Mouse (Mus musculus): ENCODE data around the gene Parp3. TPM values are rescaled to one million over a fixed set of nuclear protein-coding genes. Genes with fewer than 3 reads are reported as not detected.
A peak's percentile ranks its signal among the peaks of the same experiment; 100 is the strongest.

Parp3 gene
- polyA plus RNA-seq, 1 experiment from 2014 or later, result 1.8 TPM

- 78% methylated on average over 4 of the region's 4 CpGs for whole genome bisulfite sequencing
Measured at GRCm38 (mm10) chr9:106444836-106445235, 31.9 kb downstream of the Parp3 start.

GRCm38 (mm10) chr9:106442680-106443079 lies 34.1 kb downstream of the Parp3 start:
- WGBS, result 72% methylated on average over 5 of the region's 5 CpGs
- H3K9ac ChIP-seq (replicated peaks), result no peak overlapping the region
- H3K27me3 ChIP-seq, result no peaks in the 10 kb centered on the region
- peaks cover 27% of the 10 kb centered on the region for H3K4me1 ChIP-seq
- ATAC-seq (ENCODE audit: low FRiP score, low read depth), result no peak
- H3K27ac ChIP-seq (replicated peaks), result no peak overlapping the region
- no peaks in the 10 kb centered on the region for H3K9me3 ChIP-seq
- no peaks in the 10 kb centered on the region for H3K36me3 ChIP-seq
- H3K4me3 ChIP-seq, result no peak overlapping the region
- no peak overlapping the region for H3K4me2 ChIP-seq (replicated peaks)

More at GRCm38 (mm10) chr9:106444836-106445235, 31.9 kb downstream of the Parp3 start:
- H3K4me1 ChIP-seq, result peaks cover 31% of the 10 kb centered on the region
- no peak overlapping the region for H3K27ac ChIP-seq (replicated peaks)
- no peak for ATAC-seq (ENCODE audit: low FRiP score, low read depth)
- no peaks in the 10 kb centered on the region for H3K9me3 ChIP-seq
- no peak overlapping the region for H3K9ac ChIP-seq (replicated peaks)
- no peaks in the 10 kb centered on the region for H3K27me3 ChIP-seq
- H3K4me2 ChIP-seq (replicated peaks), result no peak overlapping the region
- H3K36me3 ChIP-seq, result no peaks in the 10 kb centered on the region
- H3K4me3 ChIP-seq, result no peak overlapping the region

DNA sequence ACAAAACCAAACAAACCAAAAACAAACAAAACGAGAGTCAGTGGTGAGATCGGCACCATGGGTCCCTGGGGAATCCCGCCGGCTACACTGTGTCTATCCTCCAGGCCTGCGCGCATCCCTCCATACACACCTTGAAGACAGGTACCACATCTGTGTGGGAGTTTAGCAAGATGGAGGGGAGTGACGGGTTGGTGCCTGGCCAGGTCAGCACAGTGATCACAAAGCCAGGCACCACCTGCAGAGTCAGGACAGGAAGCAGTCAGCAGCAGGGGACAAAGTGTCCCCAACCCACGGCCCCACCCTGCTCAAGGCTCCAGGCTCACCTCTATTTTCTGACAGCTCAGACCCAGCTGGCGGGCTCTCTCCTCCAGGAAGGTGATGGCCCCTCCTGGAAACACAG lies 40.2 kb downstream of the Parp3 start:
- H3K4me3 ChIP-seq, result no peak overlapping the region
- no peak for ATAC-seq (ENCODE audit: low FRiP score, low read depth)
- peak overlapping the region; percentile 29; the same call in 1 of the 2 replicates for H3K9ac ChIP-seq (replicated peaks)
- H3K9me3 ChIP-seq, result no peaks in the 10 kb centered on the region
- no peak overlapping the region for H3K4me2 ChIP-seq (replicated peaks)
- no peaks in the 10 kb centered on the region for H3K27me3 ChIP-seq
- peaks cover 23% of the 10 kb centered on the region for H3K4me1 ChIP-seq
- no peak overlapping the region for H3K27ac ChIP-seq (replicated peaks)
- H3K36me3 ChIP-seq, result peaks cover 23% of the 10 kb centered on the region
- 85% methylated on average over 9 of the region's 9 CpGs for WGBS

DNA sequence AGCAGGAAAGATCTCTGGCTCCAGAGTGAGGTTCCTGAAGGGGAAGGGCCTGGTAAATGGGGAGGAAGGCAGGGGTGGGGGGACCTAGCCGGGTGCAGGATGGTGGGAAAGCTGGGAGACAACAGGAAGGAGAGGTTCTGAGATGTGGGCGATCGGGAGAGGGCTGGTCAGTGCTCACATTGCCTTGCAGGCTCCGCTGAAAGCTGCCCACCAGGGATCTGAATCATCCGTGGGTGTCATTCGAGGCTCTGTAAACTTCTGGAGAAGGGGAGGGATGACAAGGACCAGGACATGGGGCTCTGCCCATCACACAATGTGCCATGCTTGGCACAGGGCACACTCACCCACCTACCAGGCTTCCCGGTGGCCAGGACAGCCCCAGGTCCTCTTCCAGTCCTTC lies 43.4 kb downstream of the Parp3 start:
- no peaks in the 10 kb centered on the region for H3K27me3 ChIP-seq
- H3K9ac ChIP-seq (replicated peaks), result no peak overlapping the region
- no peak overlapping the region for H3K4me3 ChIP-seq
- ATAC-seq (ENCODE audit: low FRiP score, low read depth), result no peak
- H3K36me3 ChIP-seq, result peaks cover 33% of the 10 kb centered on the region
- H3K4me2 ChIP-seq (replicated peaks), result no peak overlapping the region
- peaks cover 27% of the 10 kb centered on the region for H3K4me1 ChIP-seq
- H3K27ac ChIP-seq (replicated peaks), result no peak overlapping the region
- WGBS, result 83% methylated on average over 7 of the region's 7 CpGs
- no peaks in the 10 kb centered on the region for H3K9me3 ChIP-seq

DNA sequence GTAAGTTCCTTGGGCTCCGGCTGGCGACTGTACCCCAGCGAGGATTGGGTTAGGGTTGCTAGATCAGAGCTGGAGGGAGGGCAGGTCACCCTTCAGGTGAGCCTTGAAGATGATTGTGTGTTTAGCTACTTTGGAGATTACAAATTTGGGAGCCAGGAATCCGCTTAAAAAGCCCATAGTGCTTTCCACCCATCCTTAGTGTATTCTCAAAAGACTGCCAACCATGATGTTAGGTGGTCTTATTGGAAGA lies 46.8 kb downstream of the Parp3 start:
- H3K9ac ChIP-seq (replicated peaks), result peak overlapping the region; percentile 99

GRCm38 (mm10) chr9:106429221-106430014 lies 47.3 kb downstream of the Parp3 start, which contains the start of gene Rpl29:
TSS of gene Rpl29 (plus strand) at chr9:106429454.
- peak; percentile 94 for ATAC-seq (ENCODE audit: low FRiP score, low read depth)
- Histone ChIP-seq H3K27me3 (no peaks in the 10 kb centered on the region), H3K4me2 (replicated peaks) (peak within 1 kb of the TSS; percentile 82), H3K4me3 (peak within 1 kb of the TSS; percentile 77), H3K36me3 (peaks cover 33% of the 10 kb centered on the region), H3K9me3 (no peaks in the 10 kb centered on the region), H3K9ac (replicated peaks) (peak within 1 kb of the TSS; percentile 99), H3K27ac (replicated peaks) (peak within 1 kb of the TSS; percentile 95), H3K4me1 (peaks cover 12% of the 10 kb centered on the region)
- under 1% methylated on average over 55 of the region's 55 CpGs for WGBS

More for the DNA sequence above, 46.8 kb downstream of the Parp3 start:
- Histone ChIP-seq H3K4me2 (replicated peaks) (peak overlapping the region; percentile 82), H3K27me3 (no peaks in the 10 kb centered on the region), H3K9me3 (no peaks in the 10 kb centered on the region), H3K36me3 (peaks cover 33% of the 10 kb centered on the region), H3K27ac (replicated peaks) (peak overlapping the region; percentile 95), H3K4me1 (peaks cover 12% of the 10 kb centered on the region), H3K4me3 (peak overlapping the region; percentile 77)
- 5% methylated on average over 4 of the region's 4 CpGs for WGBS
- ATAC-seq (ENCODE audit: low FRiP score, low read depth), result no peak

DNA sequence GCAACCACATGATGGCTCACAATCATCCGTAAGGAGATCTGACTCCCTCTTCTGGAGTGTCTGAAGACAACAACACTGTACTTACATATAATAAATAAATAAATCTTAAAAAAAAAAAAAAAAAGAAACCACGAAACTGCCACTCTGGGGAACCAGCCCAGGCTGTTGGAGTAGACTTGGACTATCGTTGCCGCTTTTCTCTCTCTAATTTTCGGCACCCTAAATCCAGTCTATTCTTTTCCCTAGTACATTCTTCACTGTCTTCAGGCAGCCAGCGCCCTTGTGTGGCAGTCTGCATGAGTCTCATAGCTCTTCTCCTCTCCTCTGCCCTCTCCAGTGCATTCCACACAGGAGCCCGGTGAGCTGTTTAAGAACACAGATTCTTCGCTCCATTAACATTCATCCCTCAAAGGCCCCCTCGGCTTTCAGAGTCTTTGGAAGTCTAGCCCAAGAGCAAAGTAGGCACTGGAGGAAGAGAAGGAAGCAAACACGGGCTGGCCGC lies 48.0 kb downstream of the Parp3 start:
- WGBS, result 12% methylated on average over 11 of the region's 11 CpGs
- ATAC-seq (ENCODE audit: low FRiP score, low read depth), result no peak; the same call in 1 of the 2 replicates
- Histone ChIP-seq H3K4me3 (peak overlapping the region; percentile 77), H3K27me3 (no peaks in the 10 kb centered on the region), H3K36me3 (peaks cover 32% of the 10 kb centered on the region), H3K9ac (replicated peaks) (peak overlapping the region; percentile 48), H3K4me2 (replicated peaks) (peak overlapping the region; percentile 82), H3K27ac (replicated peaks) (peak overlapping the region; percentile 95), H3K4me1 (peaks cover 12% of the 10 kb centered on the region), H3K9me3 (no peaks in the 10 kb centered on the region)

GRCm38 (mm10) chr9:106421865-106422160 lies 54.9 kb downstream of the Parp3 start:
- Histone ChIP-seq H3K36me3 (no peaks in the 10 kb centered on the region), H3K4me2 (replicated peaks) (peak overlapping the region; percentile 42), H3K9ac (replicated peaks) (no peak overlapping the region), H3K27me3 (peaks cover 13% of the 10 kb centered on the region), H3K27ac (replicated peaks) (peak overlapping the region; percentile 63), H3K4me1 (peaks cover 38% of the 10 kb centered on the region), H3K4me3 (no peak overlapping the region), H3K9me3 (no peaks in the 10 kb centered on the region)
- WGBS, result 0% methylated on average over 3 of the region's 3 CpGs
- peak; percentile 68 for ATAC-seq (ENCODE audit: low FRiP score, low read depth)

DNA sequence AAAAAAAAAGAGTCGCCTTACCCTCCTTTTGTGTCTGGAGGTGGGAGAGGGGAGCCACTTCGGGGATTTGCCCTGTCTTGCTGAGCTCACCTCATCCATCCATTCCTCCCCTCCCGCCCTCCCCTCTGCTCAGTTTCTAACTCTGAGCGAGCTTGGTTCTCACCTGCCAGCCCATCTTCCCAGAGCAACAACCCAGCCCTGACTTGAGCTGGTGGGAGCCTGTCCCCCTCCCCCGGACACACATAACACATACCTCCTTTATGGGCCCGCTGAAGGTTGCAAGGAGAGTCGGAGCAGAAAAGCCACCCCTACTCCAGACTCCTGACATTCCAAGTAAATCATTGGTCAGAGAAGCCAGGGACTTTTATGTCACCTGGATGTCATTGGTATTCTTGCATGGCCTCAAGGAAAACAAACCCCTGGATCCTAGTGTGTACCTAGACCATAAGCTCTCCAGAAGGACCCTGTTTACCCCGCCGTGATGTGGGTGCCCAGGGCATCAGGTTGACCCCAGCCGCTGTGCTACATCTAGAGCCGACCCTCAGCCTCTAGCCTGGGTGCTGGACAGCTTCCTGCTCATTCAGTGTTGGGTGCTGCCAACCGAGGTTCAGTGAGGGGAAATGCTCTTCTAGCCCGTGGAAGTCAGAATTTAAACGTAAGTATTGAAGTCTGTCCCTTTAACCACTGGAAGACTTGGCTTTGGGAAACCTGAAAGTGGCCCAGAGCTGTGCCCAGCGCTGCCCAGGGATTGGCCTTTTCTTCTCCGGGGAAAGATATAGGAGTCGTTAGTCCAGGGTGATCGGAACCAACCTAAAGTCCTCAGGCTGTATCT lies 55.5 kb downstream of the Parp3 start:
- H3K4me2 ChIP-seq (replicated peaks), result peak overlapping the region; percentile 42
- H3K27me3 ChIP-seq, result peaks cover 13% of the 10 kb centered on the region
- H3K36me3 ChIP-seq, result no peaks in the 10 kb centered on the region
- H3K9ac ChIP-seq (replicated peaks), result no peak overlapping the region
- H3K9me3 ChIP-seq, result no peaks in the 10 kb centered on the region
- peaks cover 38% of the 10 kb centered on the region for H3K4me1 ChIP-seq
- peak; percentile 43 for ATAC-seq (ENCODE audit: low FRiP score, low read depth)
- no peak overlapping the region for H3K4me3 ChIP-seq
- H3K27ac ChIP-seq (replicated peaks), result peak overlapping the region; percentile 63
- WGBS, result 7% methylated on average over 17 of the region's 18 CpGs

GRCm38 (mm10) chr9:106420608-106421007 lies 56.1 kb downstream of the Parp3 start:
- peak overlapping the region; percentile 63 for H3K27ac ChIP-seq (replicated peaks)
- H3K27me3 ChIP-seq, result peaks cover 13% of the 10 kb centered on the region
- no peaks in the 10 kb centered on the region for H3K36me3 ChIP-seq
- peak overlapping the region; percentile 42 for H3K4me2 ChIP-seq (replicated peaks)
- WGBS, result 0% methylated on average over 2 of the region's 2 CpGs
- H3K4me3 ChIP-seq, result no peak overlapping the region
- H3K9me3 ChIP-seq, result no peaks in the 10 kb centered on the region
- 0 out of 2 replicates have a peak overlapping the region, but pooled peaks have one; percentile 17 for H3K9ac ChIP-seq (replicated peaks)
- peaks cover 38% of the 10 kb centered on the region for H3K4me1 ChIP-seq
- ATAC-seq (ENCODE audit: low FRiP score, low read depth), result peak; percentile 52
